Mouse (Mus musculus) kidney, postnatal 0 days (tissue): ENCODE results near the gene Slc35d3. TPM values are rescaled to one million over a fixed set of nuclear protein-coding genes. Genes with fewer than 3 reads are reported as not detected.
A peak's percentile ranks its signal among the peaks of the same experiment; 100 is the strongest.

Experiments used
- ATAC-seq: fragments of 200-750 bp; cut with Nextera tagmentation; replicated peaks from 2 replicates; pipeline ENCODE4 v1.8.0; 2017; ENCODE audit warnings: low read depth, moderate number of reproducible peaks, moderate TSS enrichment, moderate library complexity; ENCODE audit not compliant: low FRiP score
- DNase-seq: peaks from one replicate; pipeline ENCODE4 v3.0.0-alpha.2; 2016; ENCODE audit warnings: low spot score
- H3K27ac ChIP-seq: fragments of 300-500 bp; sonication (generic); 2 replicates; pipeline ENCODE4 v1.5.1; 2014; ENCODE audit warnings: mild to moderate bottlenecking
- H3K27me3 ChIP-seq: fragments of 300-500 bp; sonication (generic); 2 replicates; pipeline ENCODE4 v1.6.1; 2014; ENCODE audit warnings: low read length, mixed read lengths; ENCODE audit not compliant: insufficient read depth
- H3K36me3 ChIP-seq: fragments of 300-500 bp; sonication (generic); 2 replicates; pipeline ENCODE4 v1.6.1; 2014; ENCODE audit warnings: low read length, mixed read lengths; ENCODE audit not compliant: insufficient read depth
- H3K4me1 ChIP-seq: fragments of 300-500 bp; sonication (generic); replicated peaks from 2 replicates; pipeline ENCODE4 v1.6.1; 2014; ENCODE audit warnings: antibody characterized with exemption, low read length, mixed read lengths; ENCODE audit not compliant: insufficient read depth
- H3K4me2 ChIP-seq: fragments of 300-500 bp; sonication (generic); 2 replicates; pipeline ENCODE4 v1.6.1; 2014; ENCODE audit warnings: mild to moderate bottlenecking, low read length, moderate library complexity, mixed read lengths
- H3K4me3 ChIP-seq: fragments of 300-500 bp; sonication (generic); replicated peaks from 2 replicates; pipeline ENCODE4 v1.5.1; 2014; ENCODE audit warnings: low read depth, low read length
- H3K9ac ChIP-seq: fragments of 300-500 bp; sonication (generic); 2 replicates; pipeline ENCODE4 v1.6.1; 2014; ENCODE audit warnings: low read depth, low read length
- H3K9me3 ChIP-seq: fragments of 300-500 bp; sonication (generic); replicated peaks from 2 replicates; pipeline ENCODE4 v1.6.1; 2016; ENCODE audit warnings: low read length, inconsistent platforms, mixed read lengths
- CTCF ChIP-seq: IDR thresholded peaks from 2 replicates; pipeline ENCODE4 v1.5.1; 2016; ENCODE audit warnings: antibody characterized with exemption, low read depth, mild to moderate bottlenecking, moderate library complexity
- WGBS: fragments of 180-500 bp; shearing (Covaris S2); extraction: QIAGEN DNeasy Blood & Tissue Kit; methylation state at CpG from one replicate; pipeline ENCODE4 v1.1.7; 2014; 5-methylcytosine and 5-hydroxymethylcytosine counted together
- polyA plus RNA-seq: library from polyadenylated mRNA; unstranded; fragments of >200 nt; fragmentation: Nextera tagmentation; extraction: Ambion mirVana; gene quantifications from 2 replicates; pipeline ENCODE4 v1.2.1, GENCODE M21; 2015

Slc35d3 gene
- polyA plus RNA-seq, 1 experiment from 2014 or later: 0.07 TPM

DNA sequence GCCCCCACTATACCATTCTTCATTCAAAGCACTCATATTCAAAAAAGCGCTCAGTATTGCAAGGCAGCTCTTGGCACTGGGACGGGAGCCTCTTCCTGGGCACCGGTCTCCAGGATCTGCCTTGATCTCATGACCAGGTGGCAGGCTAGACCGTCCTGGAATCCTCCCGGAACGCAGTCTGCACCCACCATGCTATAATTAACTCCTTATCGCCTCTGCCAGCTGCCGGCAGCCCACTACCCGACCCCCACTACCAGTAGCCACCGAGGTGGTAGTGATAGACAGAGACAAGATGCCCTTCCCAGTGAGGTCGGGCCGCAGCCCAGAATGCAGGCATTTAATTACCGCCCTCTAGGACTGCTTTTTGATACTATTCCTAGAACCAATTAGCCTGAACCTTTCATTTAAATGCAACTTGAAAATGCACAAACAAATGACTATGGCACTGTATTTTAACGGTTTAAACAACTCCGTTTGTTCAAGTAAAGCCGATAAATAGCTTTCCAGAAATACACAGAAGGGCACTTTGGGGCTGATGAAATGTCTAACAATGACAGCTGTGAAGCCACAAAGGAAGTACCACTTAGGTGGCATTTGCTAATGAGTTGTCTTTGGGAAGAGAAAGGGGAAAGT is 32.4 kb downstream of the Slc35d3 start:
- H3K4me2 ChIP-seq: no peak overlapping the region

DNA sequence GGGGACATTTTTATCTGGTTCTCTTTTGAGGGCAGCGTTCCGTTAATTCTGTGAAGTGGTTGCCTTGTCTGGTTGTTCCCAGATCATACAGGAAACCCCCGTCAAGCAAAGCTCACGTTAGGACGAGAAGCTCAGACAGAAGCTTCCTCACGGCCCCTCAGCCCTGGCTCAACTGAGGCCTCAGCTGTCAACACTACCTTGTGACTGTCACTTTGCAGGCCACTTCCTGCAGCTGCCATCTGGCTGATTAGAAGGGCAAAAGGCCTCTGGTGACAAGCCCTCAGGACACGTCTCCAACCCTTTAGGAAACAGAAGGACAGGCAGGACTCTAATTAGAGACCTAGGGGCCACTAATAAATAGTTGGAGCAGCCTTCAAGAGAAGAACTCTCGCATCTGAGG is 35.9 kb downstream of the Slc35d3 start:
- no peaks in the 10 kb centered on the region for H3K9me3 ChIP-seq
- 28% methylated on average over 8 of the region's 8 CpGs for WGBS
- TF ChIP-seq CTCF: no peak

More for the DNA sequence above, 32.4 kb downstream of the Slc35d3 start:
- Histone ChIP-seq H3K4me3 (no peak overlapping the region), H3K27me3 (no peaks in the 10 kb centered on the region), H3K27ac (no peak overlapping the region), H3K9me3 (no peaks in the 10 kb centered on the region), H3K36me3 (no peaks in the 10 kb centered on the region), H3K4me1 (no peaks in the 10 kb centered on the region), H3K9ac (no peak overlapping the region)
- WGBS: 66% methylated on average over 16 of the region's 16 CpGs
- no peak for TF ChIP-seq CTCF
- ATAC-seq (no peak), DNase-seq (no peak)

DNA sequence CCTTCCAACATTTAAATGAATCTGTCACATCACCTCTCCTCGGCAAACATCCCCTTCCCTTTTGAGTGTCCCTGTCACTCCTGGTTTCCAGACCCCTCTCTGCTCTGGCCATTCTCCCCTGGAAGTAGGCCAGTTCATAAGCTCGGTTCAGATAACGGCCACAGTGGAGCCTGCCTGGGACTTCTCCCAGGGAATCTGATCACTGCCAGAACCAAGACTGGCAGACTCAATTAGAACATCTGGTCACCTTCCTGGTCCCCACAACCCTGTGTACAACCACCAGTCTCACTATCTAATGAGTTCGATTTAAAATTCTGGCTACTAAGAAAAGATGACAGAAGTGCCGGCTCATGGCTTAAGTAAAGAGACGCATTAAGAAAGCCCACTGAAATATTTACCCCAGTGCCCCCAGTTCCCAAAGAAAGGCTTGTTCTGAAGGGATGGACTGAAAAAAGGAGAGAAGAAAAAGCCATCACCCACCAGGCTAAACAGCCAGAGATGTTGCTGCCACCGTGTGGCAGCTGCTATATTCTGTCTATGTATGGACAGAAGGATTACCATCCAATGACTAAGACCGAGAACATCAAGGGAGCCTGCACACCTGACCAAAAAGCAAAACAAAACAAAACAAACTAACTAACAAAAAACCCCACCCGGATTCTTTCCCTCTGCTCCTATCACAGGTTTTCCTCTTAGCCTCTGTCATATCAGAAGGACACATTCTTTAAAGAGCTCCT is 39.7 kb downstream of the Slc35d3 start:
- H3K4me1 ChIP-seq: no peaks in the 10 kb centered on the region

More for the DNA sequence above, 35.9 kb downstream of the Slc35d3 start:
- H3K27ac ChIP-seq: no peak overlapping the region
- H3K4me2 ChIP-seq: no peak overlapping the region
- H3K27me3 ChIP-seq: no peaks in the 10 kb centered on the region
- DNase-seq (no peak), ATAC-seq (no peak)
- no peaks in the 10 kb centered on the region for H3K4me1 ChIP-seq
- no peak overlapping the region for H3K4me3 ChIP-seq
- no peak overlapping the region for H3K9ac ChIP-seq
- H3K36me3 ChIP-seq: no peaks in the 10 kb centered on the region

GRCm38 (mm10) chr10:19804763-19805162 is 46.5 kb downstream of the Slc35d3 start:
- no peaks in the 10 kb centered on the region for H3K36me3 ChIP-seq
- 81% methylated on average over 7 of the region's 7 CpGs for WGBS
- no peaks in the 10 kb centered on the region for H3K4me1 ChIP-seq
- no peak overlapping the region for H3K4me3 ChIP-seq
- no peaks in the 10 kb centered on the region for H3K9me3 ChIP-seq
- no peaks in the 10 kb centered on the region for H3K27me3 ChIP-seq
- no peak for ATAC-seq
- no peak overlapping the region for H3K4me2 ChIP-seq
- H3K9ac ChIP-seq: no peak overlapping the region
- TF ChIP-seq CTCF: no peak
- H3K27ac ChIP-seq: no peak overlapping the region
- no peak for DNase-seq

More for the DNA sequence above, 39.7 kb downstream of the Slc35d3 start:
- H3K4me2 ChIP-seq: no peak overlapping the region
- ATAC-seq (no peak), DNase-seq (peak; percentile 9)
- H3K9me3 ChIP-seq: no peaks in the 10 kb centered on the region
- WGBS: 62% methylated on average over 9 of the region's 9 CpGs
- H3K9ac ChIP-seq: no peak overlapping the region
- peak; percentile 58 for TF ChIP-seq CTCF
- H3K36me3 ChIP-seq: no peaks in the 10 kb centered on the region
- H3K4me3 ChIP-seq: no peak overlapping the region
- no peaks in the 10 kb centered on the region for H3K27me3 ChIP-seq
- no peak overlapping the region for H3K27ac ChIP-seq

GRCm38 (mm10) chr10:19802958-19803357 is 48.3 kb downstream of the Slc35d3 start:
- H3K9me3 ChIP-seq: no peaks in the 10 kb centered on the region
- no peaks in the 10 kb centered on the region for H3K36me3 ChIP-seq
- DNase-seq: no peak
- H3K4me1 ChIP-seq: no peaks in the 10 kb centered on the region
- H3K9ac ChIP-seq: no peak overlapping the region
- no peak overlapping the region for H3K4me3 ChIP-seq
- H3K4me2 ChIP-seq: no peak overlapping the region
- no peaks in the 10 kb centered on the region for H3K27me3 ChIP-seq
- no peak for ATAC-seq
- TF ChIP-seq CTCF: no peak
- 80% methylated on average over 7 of the region's 7 CpGs for WGBS
- H3K27ac ChIP-seq: no peak overlapping the region

Other genes with a start within 250 kb of the Slc35d3 start
- gene Il22ra2, start 229.5 kb downstream of the Slc35d3 start, polyA plus RNA-seq: not detected in 2 replicates
- gene Il20ra, start 138.9 kb downstream of the Slc35d3 start, polyA plus RNA-seq: 0.11 TPM in 1 of 2 replicates, not detected in the other
- gene Pex7, start 56.2 kb upstream of the Slc35d3 start, polyA plus RNA-seq: 61.1 and 64.8 TPM in 2 replicates
- gene Map3k5, start 83.0 kb upstream of the Slc35d3 start, polyA plus RNA-seq: 2.2 and 3.0 TPM in 2 replicates